Mouse (Mus musculus) ES-E14 (cell line): ENCODE results near the gene Slc34a2.

ENCODE experiments used
- CHD2 ChIP-seq: IDR thresholded peaks from 2 replicates; pipeline ENCODE4 v1.6.1; 2014; ENCODE audit warnings: mild to moderate bottlenecking, low read depth, low read length, inconsistent platforms
- HCFC1 ChIP-seq: IDR thresholded peaks from 2 replicates; pipeline ENCODE4 v1.6.1; 2012; ENCODE audit warnings: low read length, inconsistent platforms, borderline replicate concordance; ENCODE audit not compliant: insufficient read depth
- ZC3H11A ChIP-seq: IDR thresholded peaks from 2 replicates; pipeline ENCODE4 v1.6.1; 2012; ENCODE audit warnings: low read depth, mild to moderate bottlenecking, inconsistent platforms, low read length, borderline replicate concordance
- ZNF384 ChIP-seq: IDR thresholded peaks from 2 replicates; pipeline ENCODE4 v1.6.1; 2012; ENCODE audit warnings: low read depth, low read length, inconsistent platforms

DNA sequence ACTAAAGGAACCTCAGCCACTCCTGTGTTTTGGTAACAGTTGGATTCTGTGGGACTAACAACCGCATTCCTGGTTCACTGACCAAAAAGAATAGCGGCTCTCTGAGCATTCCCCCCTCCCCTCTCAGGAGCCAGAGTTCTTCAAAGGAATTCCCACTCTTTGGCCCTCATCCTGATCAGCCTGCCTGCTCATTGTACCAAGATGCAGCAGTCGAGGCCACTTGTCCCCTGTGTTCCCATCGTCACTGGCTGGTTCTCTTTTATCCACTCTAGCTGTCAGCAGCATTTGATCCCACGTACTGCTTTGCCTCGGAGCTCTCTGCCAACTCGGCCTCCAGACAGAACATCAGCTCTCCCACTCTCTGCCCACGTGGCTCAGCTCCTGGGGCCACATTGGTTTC is 41.3 kb upstream of the Slc34a2 start:
- TF ChIP-seq ZC3H11A (no peak), HCFC1 (no peak), CHD2 (no peak), ZNF384 (no peak)
